Mouse (Mus musculus): ENCODE data around the gene Prkcd. TPM values are rescaled to one million over a fixed set of nuclear protein-coding genes. Genes with fewer than 3 reads are reported as not detected.

The Prkcd gene
- polyA plus RNA-seq, 1 experiment from 2014 or later, result 35.7 TPM

DNA sequence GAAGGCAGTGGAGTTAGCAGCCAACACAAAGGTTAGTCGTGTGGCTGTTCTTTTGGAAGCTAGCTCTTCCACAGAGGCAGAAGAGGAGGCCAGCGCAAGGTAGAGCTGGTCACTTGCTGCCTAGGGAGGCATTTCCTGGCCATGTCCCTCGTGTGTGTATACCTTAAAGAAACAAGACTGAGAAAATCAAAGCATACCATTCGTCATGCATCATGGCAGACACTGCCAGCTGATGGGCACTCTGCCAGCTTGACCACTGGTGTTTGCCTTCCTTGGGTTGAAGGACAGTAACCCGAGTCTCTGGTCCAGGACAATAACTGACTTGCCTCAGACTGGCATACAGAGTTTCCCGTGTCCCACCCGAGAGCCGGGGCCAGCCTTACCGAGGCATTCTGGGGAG, 55.7 kb downstream of the Prkcd start:
- peaks cover 50% of the 10 kb centered on the region for H3K36me3 ChIP-seq (ENCODE audit: control insufficient read depth, insufficient read depth, low read length)
- 88% methylated on average over 9 of the region's 9 CpGs for WGBS
- ATAC-seq (ENCODE audit: insufficient number of reproducible peaks, low FRiP score, low TSS enrichment, low read depth), result no peak
- no peaks in the 10 kb centered on the region for H3K4me1 ChIP-seq (ENCODE audit: control insufficient read depth, insufficient read depth, low read length)
- no peak for DNase-seq (ENCODE audit: low spot score)
- no peaks in the 10 kb centered on the region for H3K9me3 ChIP-seq (ENCODE audit: control insufficient read depth, low read length)
- H3K4me2 ChIP-seq (ENCODE audit: low read depth, severe bottlenecking), result no peak overlapping the region
- H3K27ac ChIP-seq (replicated peaks; ENCODE audit: low read depth, low read length), result no peak overlapping the region
- H3K27me3 ChIP-seq (ENCODE audit: control insufficient read depth, insufficient read depth, low read length), result no peaks in the 10 kb centered on the region
- no peak overlapping the region for H3K4me3 ChIP-seq (ENCODE audit: low read depth, low read length)
- H3K9ac ChIP-seq (ENCODE audit: low read length), result no peak overlapping the region

GRCm38 (mm10) chr14:30568016-30568415, 58.0 kb downstream of the Prkcd start:
- Histone ChIP-seq H3K9ac (ENCODE audit: low read length) (no peak overlapping the region), H3K4me2 (ENCODE audit: low read depth, severe bottlenecking) (no peak overlapping the region), H3K27ac (replicated peaks; ENCODE audit: low read depth, low read length) (no peak overlapping the region), H3K4me1 (ENCODE audit: control insufficient read depth, insufficient read depth, low read length) (no peaks in the 10 kb centered on the region), H3K27me3 (ENCODE audit: control insufficient read depth, insufficient read depth, low read length) (no peaks in the 10 kb centered on the region), H3K36me3 (ENCODE audit: control insufficient read depth, insufficient read depth, low read length) (peaks cover 61% of the 10 kb centered on the region), H3K9me3 (ENCODE audit: control insufficient read depth, low read length) (no peaks in the 10 kb centered on the region), H3K4me3 (ENCODE audit: low read depth, low read length) (no peak overlapping the region)
- no peak for DNase-seq (ENCODE audit: low spot score)
- WGBS, result 92% methylated on average over 9 of the region's 9 CpGs
- no peak for ATAC-seq (ENCODE audit: insufficient number of reproducible peaks, low FRiP score, low TSS enrichment, low read depth)

DNA sequence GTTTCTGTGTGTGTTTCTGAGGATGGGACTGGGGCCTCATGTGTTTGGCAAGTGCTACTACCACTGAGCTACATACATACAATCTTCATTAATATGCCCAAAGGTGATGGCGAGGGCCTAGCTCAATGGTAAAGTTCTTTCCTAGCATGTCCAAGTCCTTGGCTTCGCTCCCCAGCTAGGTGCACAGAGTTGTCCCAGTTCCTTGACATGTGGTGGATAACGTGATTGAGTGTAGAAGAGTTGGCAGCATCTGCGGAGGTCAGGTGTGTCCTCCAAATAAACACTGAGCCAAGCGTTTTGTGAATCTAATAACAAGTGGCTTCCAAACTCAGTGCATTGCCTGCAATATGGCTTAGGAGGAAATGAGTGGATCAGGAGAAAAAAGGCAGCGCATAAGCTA, 59.7 kb downstream of the Prkcd start:
- Histone ChIP-seq H3K4me3 (ENCODE audit: low read depth, low read length) (no peak overlapping the region), H3K4me1 (ENCODE audit: control insufficient read depth, insufficient read depth, low read length) (no peaks in the 10 kb centered on the region), H3K4me2 (ENCODE audit: low read depth, severe bottlenecking) (no peak overlapping the region), H3K9me3 (ENCODE audit: control insufficient read depth, low read length) (no peaks in the 10 kb centered on the region), H3K9ac (ENCODE audit: low read length) (no peak overlapping the region), H3K36me3 (ENCODE audit: control insufficient read depth, insufficient read depth, low read length) (peaks cover 54% of the 10 kb centered on the region), H3K27me3 (ENCODE audit: control insufficient read depth, insufficient read depth, low read length) (no peaks in the 10 kb centered on the region), H3K27ac (replicated peaks; ENCODE audit: low read depth, low read length) (no peak overlapping the region)
- 92% methylated on average over 6 of the region's 6 CpGs for WGBS
- ATAC-seq (ENCODE audit: insufficient number of reproducible peaks, low FRiP score, low TSS enrichment, low read depth) (no peak), DNase-seq (ENCODE audit: low spot score) (no peak)

DNA sequence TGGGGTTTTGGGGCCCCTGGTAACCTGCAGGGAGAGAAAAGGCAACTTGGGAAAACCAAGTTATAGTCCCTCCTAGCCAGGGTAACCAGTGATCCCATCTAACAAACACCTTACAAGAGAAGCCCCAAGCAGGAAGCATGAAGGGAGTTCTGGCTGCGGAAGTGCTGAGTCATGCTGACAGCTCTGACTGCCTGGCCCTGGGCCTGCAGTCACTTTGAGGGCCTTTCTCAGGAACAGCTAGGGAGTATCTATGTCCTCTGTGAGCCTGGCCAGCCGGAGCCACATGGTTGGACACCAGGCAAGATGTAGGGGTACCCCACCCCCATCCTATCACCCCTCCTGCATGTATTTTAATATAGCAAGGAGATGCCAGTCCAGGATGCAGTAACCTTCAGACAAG, 61.6 kb downstream of the Prkcd start:
- Histone ChIP-seq H3K9ac (ENCODE audit: low read length) (no peak overlapping the region), H3K4me1 (ENCODE audit: control insufficient read depth, insufficient read depth, low read length) (no peaks in the 10 kb centered on the region), H3K4me3 (ENCODE audit: low read depth, low read length) (no peak overlapping the region), H3K36me3 (ENCODE audit: control insufficient read depth, insufficient read depth, low read length) (peaks cover 52% of the 10 kb centered on the region), H3K4me2 (ENCODE audit: low read depth, severe bottlenecking) (no peak overlapping the region), H3K27me3 (ENCODE audit: control insufficient read depth, insufficient read depth, low read length) (no peaks in the 10 kb centered on the region), H3K27ac (replicated peaks; ENCODE audit: low read depth, low read length) (no peak overlapping the region), H3K9me3 (ENCODE audit: control insufficient read depth, low read length) (no peaks in the 10 kb centered on the region)
- ATAC-seq (ENCODE audit: insufficient number of reproducible peaks, low FRiP score, low TSS enrichment, low read depth), result no peak
- 98% methylated on average over 2 of the region's 2 CpGs for WGBS
- no peak for DNase-seq (ENCODE audit: low spot score)

- Histone ChIP-seq H3K4me3 (ENCODE audit: low read depth, low read length) (no peak overlapping the region), H3K9ac (ENCODE audit: low read length) (no peak overlapping the region), H3K9me3 (ENCODE audit: control insufficient read depth, low read length) (no peaks in the 10 kb centered on the region), H3K36me3 (ENCODE audit: control insufficient read depth, insufficient read depth, low read length) (peaks cover 47% of the 10 kb centered on the region), H3K27me3 (ENCODE audit: control insufficient read depth, insufficient read depth, low read length) (no peaks in the 10 kb centered on the region), H3K4me2 (ENCODE audit: low read depth, severe bottlenecking) (no peak overlapping the region), H3K27ac (replicated peaks; ENCODE audit: low read depth, low read length) (no peak overlapping the region), H3K4me1 (ENCODE audit: control insufficient read depth, insufficient read depth, low read length) (no peaks in the 10 kb centered on the region)
- ATAC-seq (ENCODE audit: insufficient number of reproducible peaks, low FRiP score, low TSS enrichment, low read depth), result no peak
- no peak for DNase-seq (ENCODE audit: low spot score)
Measured at GRCm38 (mm10) chr14:30562343-30562742, 63.7 kb downstream of the Prkcd start.

DNA sequence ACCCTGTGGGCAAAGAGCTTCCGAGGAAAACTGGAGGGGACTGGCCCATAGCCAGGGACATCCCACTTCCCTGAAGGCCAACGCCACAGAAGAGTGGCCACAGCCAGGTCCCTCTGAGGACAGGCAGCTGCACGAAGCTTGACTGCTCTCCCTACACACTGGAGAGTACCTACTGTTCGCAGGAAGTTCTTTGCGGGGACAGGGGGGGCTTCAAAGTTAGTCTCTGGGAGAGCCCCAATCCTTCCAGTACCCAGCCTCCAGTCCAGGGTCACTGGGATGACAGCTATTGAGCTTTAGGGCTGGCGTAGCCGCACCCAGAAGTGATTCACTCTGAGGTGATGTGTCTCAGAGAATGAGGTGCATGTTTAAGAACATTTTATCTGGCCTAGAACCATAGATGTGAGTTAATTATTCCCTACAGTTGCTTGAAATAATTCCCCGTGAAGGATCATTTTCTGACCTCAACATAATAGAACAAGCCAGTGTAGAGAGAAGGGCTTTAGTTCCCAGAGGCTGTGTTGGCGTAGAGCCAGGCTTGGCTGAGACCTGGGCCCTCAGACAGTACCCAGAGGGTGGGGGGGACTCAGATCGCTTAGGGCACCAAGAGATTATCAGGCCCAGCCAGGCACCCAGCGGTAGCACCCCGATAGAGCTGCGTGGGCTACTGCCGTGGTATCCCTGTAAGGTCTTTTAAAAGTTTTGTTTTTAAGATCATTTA, 64.4 kb downstream of the Prkcd start:
- no peaks in the 10 kb centered on the region for H3K9me3 ChIP-seq (ENCODE audit: control insufficient read depth, low read length)
- no peaks in the 10 kb centered on the region for H3K27me3 ChIP-seq (ENCODE audit: control insufficient read depth, insufficient read depth, low read length)
- no peak overlapping the region for H3K4me3 ChIP-seq (ENCODE audit: low read depth, low read length)
- H3K4me1 ChIP-seq (ENCODE audit: control insufficient read depth, insufficient read depth, low read length), result no peaks in the 10 kb centered on the region
- no peak overlapping the region for H3K27ac ChIP-seq (replicated peaks; ENCODE audit: low read depth, low read length)
- WGBS, result 95% methylated on average over 14 of the region's 14 CpGs
- no peak overlapping the region for H3K4me2 ChIP-seq (ENCODE audit: low read depth, severe bottlenecking)
- no peak for ATAC-seq (ENCODE audit: insufficient number of reproducible peaks, low FRiP score, low TSS enrichment, low read depth)
- peaks cover 43% of the 10 kb centered on the region for H3K36me3 ChIP-seq (ENCODE audit: control insufficient read depth, insufficient read depth, low read length)
- no peak overlapping the region for H3K9ac ChIP-seq (ENCODE audit: low read length)
- DNase-seq (ENCODE audit: low spot score), result no peak

DNA sequence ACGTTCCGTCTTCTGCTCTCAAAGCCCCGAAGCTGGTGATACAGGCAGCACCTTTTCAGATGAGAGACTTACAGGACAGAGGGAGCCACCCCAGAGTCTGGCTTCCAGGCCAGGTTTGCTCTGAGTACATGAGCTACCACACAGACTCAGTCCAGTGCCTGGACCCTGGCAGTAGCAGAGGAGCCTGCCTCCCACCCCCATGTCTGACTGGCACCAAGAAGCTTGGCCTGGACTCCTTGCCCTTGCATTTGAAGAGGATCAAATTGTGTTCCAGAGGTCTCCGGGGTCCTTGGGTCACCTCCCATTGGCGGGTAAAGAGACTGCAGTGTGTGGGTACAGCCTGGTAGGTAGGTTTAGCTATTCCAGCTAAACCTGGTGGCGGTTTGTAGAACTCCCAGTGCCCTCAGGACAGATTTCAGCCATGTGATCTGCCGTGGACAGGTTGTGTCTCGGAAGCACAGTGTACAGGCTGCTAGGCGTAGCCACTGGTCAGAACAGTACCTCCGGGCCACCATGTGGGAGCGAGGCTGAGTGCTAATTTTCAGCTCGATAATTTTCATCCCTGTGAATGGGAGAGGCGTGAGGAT, 65.1 kb downstream of the Prkcd start:
- Histone ChIP-seq H3K4me1 (ENCODE audit: control insufficient read depth, insufficient read depth, low read length) (no peaks in the 10 kb centered on the region), H3K9me3 (ENCODE audit: control insufficient read depth, low read length) (no peaks in the 10 kb centered on the region), H3K4me2 (ENCODE audit: low read depth, severe bottlenecking) (no peak overlapping the region), H3K36me3 (ENCODE audit: control insufficient read depth, insufficient read depth, low read length) (peaks cover 38% of the 10 kb centered on the region), H3K27ac (replicated peaks; ENCODE audit: low read depth, low read length) (no peak overlapping the region), H3K4me3 (ENCODE audit: low read depth, low read length) (no peak overlapping the region), H3K9ac (ENCODE audit: low read length) (no peak overlapping the region), H3K27me3 (ENCODE audit: control insufficient read depth, insufficient read depth, low read length) (no peaks in the 10 kb centered on the region)
- ATAC-seq (ENCODE audit: insufficient number of reproducible peaks, low FRiP score, low TSS enrichment, low read depth) (no peak), DNase-seq (ENCODE audit: low spot score) (no peak)
- WGBS, result 91% methylated on average over 13 of the region's 13 CpGs

GRCm38 (mm10) chr14:30559321-30559850, 66.6 kb downstream of the Prkcd start:
- DNase-seq (ENCODE audit: low spot score) (no peak), ATAC-seq (ENCODE audit: insufficient number of reproducible peaks, low FRiP score, low TSS enrichment, low read depth) (no peak; the same call in 1 of the 2 replicates)
- Histone ChIP-seq H3K4me2 (ENCODE audit: low read depth, severe bottlenecking) (no peak overlapping the region), H3K4me1 (ENCODE audit: control insufficient read depth, insufficient read depth, low read length) (no peaks in the 10 kb centered on the region), H3K9me3 (ENCODE audit: control insufficient read depth, low read length) (no peaks in the 10 kb centered on the region), H3K36me3 (ENCODE audit: control insufficient read depth, insufficient read depth, low read length) (peaks cover 23% of the 10 kb centered on the region), H3K9ac (ENCODE audit: low read length) (no peak overlapping the region), H3K27ac (replicated peaks; ENCODE audit: low read depth, low read length) (no peak overlapping the region), H3K27me3 (ENCODE audit: control insufficient read depth, insufficient read depth, low read length) (no peaks in the 10 kb centered on the region), H3K4me3 (ENCODE audit: low read depth, low read length) (no peak overlapping the region)
- 92% methylated on average over 17 of the region's 17 CpGs for WGBS

All from limb, embryonic 11.5 days (tissue).